Mouse (Mus musculus): Measurements from ENCODE around the gene Spink4. TPM values are rescaled to one million over a fixed set of nuclear protein-coding genes. Genes with fewer than 3 reads are reported as not detected.

Spink4 gene
- polyA plus RNA-seq (2012; rRNA removed): not detected in 2 replicates

DNA sequence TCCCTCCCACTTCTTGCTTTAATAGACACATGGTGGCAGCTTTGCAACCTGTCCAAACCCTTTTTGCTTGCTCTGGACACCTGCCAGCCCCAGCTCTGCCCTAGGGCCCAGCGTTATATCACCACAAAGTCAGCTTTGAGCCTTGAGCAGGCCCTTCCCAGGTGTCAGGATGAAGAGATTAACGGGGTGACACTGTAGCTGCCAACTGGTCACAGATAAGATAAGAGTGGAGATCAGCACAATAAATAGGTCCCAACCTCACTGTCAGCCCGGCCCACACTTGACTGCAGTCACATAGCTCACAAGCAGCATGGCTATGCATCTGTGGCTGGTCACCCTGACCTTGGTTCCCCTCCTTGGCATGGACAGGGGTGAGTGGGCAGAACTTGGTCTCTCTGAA lies at the start of gene Spink4:
Gene Spink4 (plus strand): TSS at position 268 of the 400 bp plus-strand sequence.

DNA sequence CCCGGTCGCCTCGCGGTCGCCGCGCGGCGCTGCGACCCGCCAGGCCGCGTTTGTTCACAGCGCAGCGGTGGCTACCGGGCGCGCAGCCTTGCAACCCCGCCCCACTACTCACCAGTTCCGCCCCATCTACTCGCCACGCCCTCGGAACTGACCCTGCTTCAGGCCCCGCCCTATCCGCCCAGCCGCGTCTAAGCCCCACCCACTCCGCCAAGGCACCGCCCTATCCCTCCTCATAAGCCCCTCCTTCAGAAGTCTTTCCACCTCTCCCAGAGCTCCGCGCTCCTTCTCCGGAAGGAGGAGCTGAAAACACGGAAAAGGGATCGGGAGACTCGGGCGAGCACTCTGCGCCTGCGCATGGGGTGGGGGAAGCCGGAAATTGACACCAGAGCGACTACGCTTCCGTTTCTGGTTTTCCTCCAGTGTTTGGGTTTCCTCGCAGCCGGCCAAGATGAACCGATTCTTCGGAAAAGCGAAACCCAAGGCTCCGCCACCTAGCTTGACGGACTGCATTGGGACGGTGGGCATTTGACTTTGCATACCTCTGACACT lies 28.4 kb downstream of the Spink4 start, which contains the start of the genes Bag1 and Chmp5:
Gene Bag1 (minus strand): TSS at position 135 of the 549 bp plus-strand sequence.
Gene Chmp5 (plus strand): TSS at position 248 of the 549 bp plus-strand sequence.

DNA sequence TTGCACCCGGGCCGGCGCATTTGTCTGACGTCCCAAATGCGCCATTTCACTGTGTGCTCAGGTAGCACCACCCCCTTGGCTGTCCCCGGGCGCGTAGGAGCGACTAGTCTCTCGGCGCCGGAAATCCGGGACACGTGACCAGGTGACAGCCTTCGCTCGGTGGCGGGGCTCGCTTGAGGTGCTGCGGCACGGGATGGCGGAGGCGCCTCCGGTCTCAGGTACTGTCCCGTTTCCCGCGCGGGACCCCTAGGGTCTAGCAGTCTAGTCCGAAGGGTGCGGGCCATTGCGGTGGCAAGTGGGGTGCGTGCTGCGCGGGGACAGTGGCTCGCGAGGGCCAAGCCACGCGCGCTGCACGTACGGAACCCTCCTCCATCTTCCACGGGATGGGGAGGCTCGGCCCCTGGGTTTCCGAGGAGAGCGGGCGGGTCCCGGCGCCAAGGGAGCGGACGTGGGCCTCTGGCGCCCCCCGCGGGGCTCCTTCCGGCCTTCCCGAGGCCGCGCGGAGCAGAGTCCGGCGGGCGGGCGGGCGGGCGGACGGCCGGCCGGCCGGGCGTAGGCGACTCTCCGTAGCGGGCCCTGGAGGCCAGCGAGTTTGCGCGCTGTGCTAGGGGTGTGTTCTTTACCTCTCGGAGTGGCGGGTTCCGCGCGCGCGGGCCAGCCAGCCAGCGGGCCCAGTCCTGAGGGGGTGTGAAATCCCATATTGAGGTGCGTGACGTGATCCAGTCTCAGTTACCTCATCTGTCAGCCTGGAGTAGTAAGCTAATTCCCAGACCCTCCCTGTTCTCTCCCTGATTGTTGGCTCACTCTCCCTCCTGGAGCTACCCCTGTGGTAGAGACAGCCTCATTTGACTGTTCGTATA lies 51.2 kb downstream of the Spink4 start, which contains the start of gene Nfx1:
Gene Nfx1 (plus strand): TSS at position 65 of the 860 bp plus-strand sequence.

Other genes starting within 250 kb of the Spink4 start
- gene Aptx, start 216.9 kb upstream of the Spink4 start, polyA plus RNA-seq (2012; rRNA removed): 32.7 and 37.4 TPM in 2 replicates
- 186 and 200 TPM in 2 replicates for gene Dnaja1, start 197.9 kb upstream of the Spink4 start, polyA plus RNA-seq (2012; rRNA removed)
- gene Smu1, start 162.1 kb upstream of the Spink4 start, polyA plus RNA-seq (2012; rRNA removed): 74.7 and 83.7 TPM in 2 replicates
- 7.8 and 15.0 TPM in 2 replicates for gene B4galt1, start 66.0 kb upstream of the Spink4 start, polyA plus RNA-seq (2012; rRNA removed)
- gene Bag1, start 28.2 kb downstream of the Spink4 start, polyA plus RNA-seq (2012; rRNA removed): 114 and 117 TPM in 2 replicates
- gene Chmp5, start 28.4 kb downstream of the Spink4 start, polyA plus RNA-seq (2012; rRNA removed): 112 and 132 TPM in 2 replicates
- gene Nfx1, start 50.9 kb downstream of the Spink4 start, polyA plus RNA-seq (2012; rRNA removed): 115 and 116 TPM in 2 replicates
- 0.03 TPM in 1 of 2 replicates, not detected in the other for gene Aqp7, start 128.1 kb downstream of the Spink4 start, polyA plus RNA-seq (2012; rRNA removed)
- gene Aqp3, start 178.1 kb downstream of the Spink4 start, polyA plus RNA-seq (2012; rRNA removed): 0.34 and 4.4 TPM in 2 replicates
- 43.1 and 43.5 TPM in 2 replicates for gene Nol6, start 204.4 kb downstream of the Spink4 start, polyA plus RNA-seq (2012; rRNA removed)
- 205 and 220 TPM in 2 replicates for gene Ube2r2, start 215.7 kb downstream of the Spink4 start, polyA plus RNA-seq (2012; rRNA removed)